Comparison of ENCODE assay signal across 24 mouse cellular contexts in the genomic region with DNA sequence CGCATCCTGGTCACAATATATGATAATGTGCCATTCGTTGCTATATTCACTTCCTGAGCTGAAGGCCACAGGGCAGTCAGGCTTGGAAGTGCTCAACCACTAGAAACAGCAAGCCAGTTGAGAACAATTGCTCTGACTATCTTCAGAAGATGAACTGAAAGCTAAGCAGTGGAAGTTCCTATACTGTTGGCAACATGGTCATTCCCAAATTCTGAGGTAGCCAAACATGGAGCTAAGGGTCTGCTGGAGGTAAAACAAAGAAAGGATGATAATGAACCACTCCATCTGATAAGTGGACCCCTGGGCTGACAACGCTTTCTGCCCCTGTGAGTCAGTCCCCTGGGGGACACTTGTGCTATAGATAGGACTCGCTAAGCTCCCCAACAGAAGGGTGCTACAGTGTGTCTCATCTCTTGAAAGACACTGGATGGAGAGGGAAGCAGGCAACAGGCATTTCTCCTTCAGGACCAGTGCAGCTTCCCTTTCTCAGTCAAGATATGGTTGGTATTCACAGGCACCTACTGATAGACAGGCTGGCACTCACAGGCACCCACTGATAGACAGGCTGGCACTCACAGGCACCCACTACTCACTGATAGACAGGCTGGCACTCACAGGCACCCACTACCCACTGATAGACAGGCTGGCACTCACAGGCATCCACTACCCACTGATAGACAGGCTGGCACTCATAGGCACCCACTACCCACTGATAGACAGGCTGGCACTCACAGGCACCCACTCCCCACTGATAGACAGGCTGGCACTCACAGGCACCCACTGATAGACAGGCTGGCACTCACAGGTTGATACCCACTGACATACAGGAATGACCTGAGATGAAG. TPM values are rescaled to one million over a fixed set of nuclear protein-coding genes. Genes with fewer than 3 reads are reported as not detected.
"Had no signal": no experiment of that assay in that cellular context is flagged by ENCODE, and none has a peak within 500 bp of the region (broad histone marks: within the 10 kb centered on the region; RNA-seq: fewer than 3 reads in every experiment).

No protein-coding gene starts in this region.

- H3K27me3 ChIP-seq: liver, embryonic 13.5 days; midbrain, embryonic 12.5 days; neural tube, embryonic 12.5 days; neural tube, embryonic 15.5 days; stomach, embryonic 15.5 days had no signal

- H3K4me2 ChIP-seq: liver, embryonic 13.5 days; midbrain, embryonic 12.5 days; neural tube, embryonic 12.5 days; neural tube, embryonic 15.5 days; stomach, embryonic 15.5 days had no signal

- DNase-seq: kidney, adult 9 months; kidney, postnatal 14 days; kidney, postnatal 4 days; liver, embryonic 13.5 days; lung, adult 2 months; lung, postnatal 14 days; lung, postnatal 4 days; right cerebral cortex, adult 18-20 months; right cerebral cortex, postnatal 14 days; right cerebral cortex, postnatal 4 days; thymus, postnatal 25 days had no signal

- H3K4me1 ChIP-seq: midbrain, embryonic 12.5 days; neural tube, embryonic 12.5 days; neural tube, embryonic 15.5 days; stomach, embryonic 15.5 days had no signal

- H3K4me3 ChIP-seq: liver, embryonic 13.5 days; midbrain, embryonic 12.5 days; neural tube, embryonic 12.5 days; neural tube, embryonic 15.5 days; stomach, embryonic 15.5 days had no signal

- H3K9me3 ChIP-seq: liver, embryonic 13.5 days; midbrain, embryonic 12.5 days; neural tube, embryonic 12.5 days; neural tube, embryonic 15.5 days; stomach, embryonic 15.5 days had no signal

- H3K27ac ChIP-seq: liver, embryonic 13.5 days; midbrain, embryonic 12.5 days; neural tube, embryonic 12.5 days; neural tube, embryonic 15.5 days; stomach, embryonic 15.5 days had no signal

- H3K9ac ChIP-seq: liver, embryonic 13.5 days; midbrain, embryonic 12.5 days; neural tube, embryonic 12.5 days; neural tube, embryonic 15.5 days; stomach, embryonic 15.5 days had no signal

- H3K36me3 ChIP-seq: liver, embryonic 13.5 days; midbrain, embryonic 12.5 days; neural tube, embryonic 12.5 days; neural tube, embryonic 15.5 days had no signal

RNA-seq across cellular contexts. Expression of a gene that starts 26.0 kb away (rescaled TPM):
- total RNA-seq: left cerebral cortex, postnatal 14 days; liver, adult 2 months; megakaryocyte progenitor cell, adult 5-6 weeks; megakaryocyte-erythroid progenitor cell, adult 5-6 weeks had no signal
- polyA plus RNA-seq: limb, embryonic 11.5 days; liver, adult 2 months; liver, embryonic 13.5 days; liver, embryonic 16.5 days; lung, embryonic 16.5 days; midbrain, embryonic 12.5 days; thymus, postnatal 0 days; urinary bladder, adult 2 months had no signal
